Mouse (Mus musculus) embryo, embryonic 11 days (tissue): ENCODE measurements around the gene Setd1b.
A peak's percentile ranks its signal among the peaks of the same experiment; 100 is the strongest.

Experiments
- DNase-seq: peaks from one replicate; pipeline ENCODE4 v3.0.0-alpha.2; 2015

Gene Setd1b

GRCm38 (mm10) chr5:123140694-123141554, 1.1 kb upstream of the Setd1b start:
- peak; percentile 95 for DNase-seq

- DNase-seq: peak; percentile 81
Measured at GRCm38 (mm10) chr5:123141555-123142160, 335 bp upstream of the Setd1b start.

GRCm38 (mm10) chr5:123143251-123143970, 1.4 kb downstream of the Setd1b start:
- DNase-seq: peak; percentile 69

GRCm38 (mm10) chr5:123143971-123144745, 2.2 kb downstream of the Setd1b start:
- DNase-seq: peak; percentile 26

GRCm38 (mm10) chr5:123144746-123145590, 3.0 kb downstream of the Setd1b start:
- no peak for DNase-seq

GRCm38 (mm10) chr5:123146357-123146756, 4.4 kb downstream of the Setd1b start:
- DNase-seq: no peak

GRCm38 (mm10) chr5:123147569-123147968, 5.6 kb downstream of the Setd1b start:
- DNase-seq: no peak

- DNase-seq: no peak
Measured at GRCm38 (mm10) chr5:123148073-123148722, 6.2 kb downstream of the Setd1b start.

- DNase-seq: peak; percentile 86
Measured at GRCm38 (mm10) chr5:123149451-123150400, 7.7 kb downstream of the Setd1b start.

GRCm38 (mm10) chr5:123150641-123151040, 8.6 kb downstream of the Setd1b start:
- no peak for DNase-seq

- peak; percentile 34 for DNase-seq
Measured at GRCm38 (mm10) chr5:123151077-123151476, 9.1 kb downstream of the Setd1b start.

- no peak for DNase-seq
Measured at GRCm38 (mm10) chr5:123151707-123152362, 9.8 kb downstream of the Setd1b start.

GRCm38 (mm10) chr5:123152901-123153300, 10.9 kb downstream of the Setd1b start:
- no peak for DNase-seq

- DNase-seq: peak; percentile 73
Measured at GRCm38 (mm10) chr5:123155425-123155824, 13.4 kb downstream of the Setd1b start.

- DNase-seq: no peak
Measured at GRCm38 (mm10) chr5:123156763-123157162, 14.8 kb downstream of the Setd1b start.

- DNase-seq: no peak
Measured at GRCm38 (mm10) chr5:123157972-123158371, 16.0 kb downstream of the Setd1b start.

GRCm38 (mm10) chr5:123159446-123159845, 17.5 kb downstream of the Setd1b start:
- no peak for DNase-seq

GRCm38 (mm10) chr5:123159866-123160265, 17.9 kb downstream of the Setd1b start:
- DNase-seq: no peak

- no peak for DNase-seq
Measured at GRCm38 (mm10) chr5:123160341-123160740, 18.3 kb downstream of the Setd1b start.
